Mouse (Mus musculus) spleen, adult 2 months (tissue): ENCODE results near the gene Acox1.

Source experiments
- CTCF ChIP-seq: fragments of 200-500 bp; IDR thresholded peaks from 2 replicates; pipeline ENCODE4 v1.5.1; 2011; ENCODE audit warnings: mild to moderate bottlenecking, inconsistent platforms; ENCODE audit not compliant: insufficient read depth, insufficient read length, insufficient replicate concordance; ENCODE audit errors: extremely low read depth
- POLR2A ChIP-seq: fragments of 200-500 bp; IDR thresholded peaks from 2 replicates; pipeline ENCODE4 v1.6.1; 2011; ENCODE audit warnings: low read depth, low read length, inconsistent platforms

DNA sequence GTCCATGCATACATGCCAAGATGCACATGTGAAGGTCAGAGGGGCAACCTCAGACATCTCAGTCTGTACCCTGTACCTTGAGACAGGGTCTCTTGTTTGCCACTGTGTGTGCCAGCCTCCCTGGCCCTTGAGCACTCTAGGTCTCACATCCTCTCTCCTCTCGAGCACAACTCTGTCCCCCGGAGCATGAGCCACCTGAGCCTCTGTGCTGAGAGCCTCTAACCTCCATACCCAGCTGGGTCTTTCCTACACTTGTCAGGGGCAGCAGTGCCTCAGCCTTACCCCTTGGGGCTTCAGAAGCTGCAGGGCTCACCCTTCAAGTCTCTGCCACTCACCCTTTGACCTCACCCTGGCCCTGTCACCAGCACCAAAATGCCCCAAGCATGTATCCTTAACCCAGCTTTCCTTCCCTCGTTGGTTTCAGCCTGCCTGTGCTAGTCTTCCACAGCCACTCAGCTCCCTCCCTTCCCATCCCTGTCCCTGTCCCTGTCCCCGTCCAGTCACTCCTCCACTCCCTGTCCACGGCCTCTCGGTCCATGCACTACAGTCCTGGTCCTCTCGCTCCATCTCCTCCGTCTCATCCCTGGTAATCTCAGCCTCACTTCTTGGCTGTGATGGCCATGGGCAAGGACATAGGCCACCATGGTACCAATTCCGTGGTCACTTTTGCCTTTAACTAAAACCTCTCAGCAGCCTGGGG, 69.6 kb downstream of the Acox1 start:
- TF ChIP-seq CTCF, result no peak
- TF ChIP-seq POLR2A, result no peak
